Mouse (Mus musculus) splenic B cell, adult 2 months (primary cell): ENCODE measurements around the gene Sfxn5.

Experiments used
- DNase-seq: peaks from one replicate; pipeline ENCODE4 v3.0.0-alpha.2; 2011; ENCODE audit warnings: low read depth, low spot score
- H3K27me3 ChIP-seq: 2 replicates; pipeline ENCODE4 v1.6.1; 2012; ENCODE audit warnings: mild to moderate bottlenecking, low read length, moderate library complexity, mixed read lengths; ENCODE audit not compliant: control insufficient read depth, poor library complexity, insufficient read depth, severe bottlenecking
- H3K36me3 ChIP-seq: 2 replicates; pipeline ENCODE4 v1.6.1; 2012; ENCODE audit warnings: mild to moderate bottlenecking, low read length, moderate library complexity, mixed read lengths; ENCODE audit not compliant: control insufficient read depth, poor library complexity, insufficient read depth, severe bottlenecking

Sfxn5 gene

GRCm38 (mm10) chr6:85193381-85194318, 139.6 kb downstream of the Sfxn5 start:
- no peak for DNase-seq
- Histone ChIP-seq H3K36me3 (no peaks in the 10 kb centered on the region), H3K27me3 (peaks cover 1% of the 10 kb centered on the region; the same call in 1 of the 2 replicates)

GRCm38 (mm10) chr6:85191751-85192440, 141.3 kb downstream of the Sfxn5 start:
- DNase-seq: no peak
- H3K36me3 ChIP-seq: no peaks in the 10 kb centered on the region
- H3K27me3 ChIP-seq: peaks cover 1% of the 10 kb centered on the region; the same call in 1 of the 2 replicates

GRCm38 (mm10) chr6:85190671-85191070, 142.6 kb downstream of the Sfxn5 start:
- Histone ChIP-seq H3K27me3 (no peaks in the 10 kb centered on the region), H3K36me3 (no peaks in the 10 kb centered on the region)
- DNase-seq: no peak

- H3K27me3 ChIP-seq: no peaks in the 10 kb centered on the region
- DNase-seq: no peak
- no peaks in the 10 kb centered on the region for H3K36me3 ChIP-seq
These were observed 143.2 kb downstream of the Sfxn5 start for GRCm38 (mm10) chr6:85189911-85190591.

GRCm38 (mm10) chr6:85189361-85189760, 143.9 kb downstream of the Sfxn5 start:
- DNase-seq: no peak
- Histone ChIP-seq H3K27me3 (no peaks in the 10 kb centered on the region), H3K36me3 (no peaks in the 10 kb centered on the region)

GRCm38 (mm10) chr6:85188256-85189110, 144.7 kb downstream of the Sfxn5 start:
- Histone ChIP-seq H3K27me3 (no peaks in the 10 kb centered on the region), H3K36me3 (no peaks in the 10 kb centered on the region)
- DNase-seq: no peak

- no peak for DNase-seq
- no peaks in the 10 kb centered on the region for H3K36me3 ChIP-seq
- no peaks in the 10 kb centered on the region for H3K27me3 ChIP-seq
These were observed 145.6 kb downstream of the Sfxn5 start, which contains the start of gene Emx1 for GRCm38 (mm10) chr6:85187340-85188211. Gene Emx1 (plus strand): TSS chr6:85187438.

- DNase-seq: no peak
- no peaks in the 10 kb centered on the region for H3K36me3 ChIP-seq
These were observed 146.5 kb downstream of the Sfxn5 start for GRCm38 (mm10) chr6:85186744-85187059.

GRCm38 (mm10) chr6:85186033-85186743, 147.0 kb downstream of the Sfxn5 start:
- Histone ChIP-seq H3K27me3 (no peaks in the 10 kb centered on the region), H3K36me3 (no peaks in the 10 kb centered on the region)
- no peak for DNase-seq

More at GRCm38 (mm10) chr6:85186744-85187059, 146.5 kb downstream of the Sfxn5 start:
- no peaks in the 10 kb centered on the region for H3K27me3 ChIP-seq

GRCm38 (mm10) chr6:85183951-85184350, 149.3 kb downstream of the Sfxn5 start:
- no peaks in the 10 kb centered on the region for H3K36me3 ChIP-seq
- no peak for DNase-seq
- no peaks in the 10 kb centered on the region for H3K27me3 ChIP-seq

- H3K36me3 ChIP-seq: no peaks in the 10 kb centered on the region
- H3K27me3 ChIP-seq: no peaks in the 10 kb centered on the region
- DNase-seq: no peak
These were observed 153.2 kb downstream of the Sfxn5 start for GRCm38 (mm10) chr6:85180036-85180435.

GRCm38 (mm10) chr6:85179569-85179968, 153.7 kb downstream of the Sfxn5 start:
- no peak for DNase-seq
- H3K36me3 ChIP-seq: no peaks in the 10 kb centered on the region

GRCm38 (mm10) chr6:85165440-85165921, 167.7 kb downstream of the Sfxn5 start:
- no peaks in the 10 kb centered on the region for H3K27me3 ChIP-seq
- DNase-seq: no peak
- no peaks in the 10 kb centered on the region for H3K36me3 ChIP-seq

More at GRCm38 (mm10) chr6:85179569-85179968, 153.7 kb downstream of the Sfxn5 start:
- H3K27me3 ChIP-seq: no peaks in the 10 kb centered on the region
